Mouse (Mus musculus) E14TG2a.4 (cell line): ENCODE data around the gene Atrnl1.

Experiments
- CTCF ChIP-seq: conservative IDR thresholded peaks from 2 replicates; pipeline ENCODE4 v1.5.1; 2014; ENCODE audit warnings: low read length
- POU5F1 ChIP-seq: IDR thresholded peaks from 2 replicates; pipeline ENCODE4 v1.6.1; 2014; ENCODE audit warnings: low read length, borderline replicate concordance

DNA sequence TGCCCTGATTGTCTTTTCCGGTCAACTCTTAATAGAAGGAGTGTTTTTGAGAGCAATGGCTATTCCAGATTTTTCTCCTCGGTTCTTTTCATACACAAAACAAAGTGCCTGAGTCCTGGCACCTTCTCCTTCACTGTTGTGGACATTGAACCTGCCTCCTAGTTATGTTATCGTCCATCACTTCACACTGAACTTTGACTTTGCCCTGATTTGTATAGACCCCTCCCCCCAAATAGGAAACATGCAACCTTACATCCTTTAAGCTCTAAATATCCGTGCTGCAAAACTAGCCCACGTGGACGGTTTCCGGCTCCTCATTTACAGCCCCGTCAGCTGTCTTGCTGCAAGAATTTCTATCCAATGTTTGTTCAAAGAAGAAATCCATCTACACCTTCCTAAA is 432.3 kb downstream of the Atrnl1 start:
- TF ChIP-seq CTCF: no peak
- TF ChIP-seq POU5F1: no peak
